Mouse (Mus musculus): ENCODE data around the gene Mfsd12. TPM values are rescaled to one million over a fixed set of nuclear protein-coding genes. Genes with fewer than 3 reads are reported as not detected.

The Mfsd12 gene
- 10 to 100 TPM; 12.1 to 13.5 TPM for total RNA-seq (2021)

DNA sequence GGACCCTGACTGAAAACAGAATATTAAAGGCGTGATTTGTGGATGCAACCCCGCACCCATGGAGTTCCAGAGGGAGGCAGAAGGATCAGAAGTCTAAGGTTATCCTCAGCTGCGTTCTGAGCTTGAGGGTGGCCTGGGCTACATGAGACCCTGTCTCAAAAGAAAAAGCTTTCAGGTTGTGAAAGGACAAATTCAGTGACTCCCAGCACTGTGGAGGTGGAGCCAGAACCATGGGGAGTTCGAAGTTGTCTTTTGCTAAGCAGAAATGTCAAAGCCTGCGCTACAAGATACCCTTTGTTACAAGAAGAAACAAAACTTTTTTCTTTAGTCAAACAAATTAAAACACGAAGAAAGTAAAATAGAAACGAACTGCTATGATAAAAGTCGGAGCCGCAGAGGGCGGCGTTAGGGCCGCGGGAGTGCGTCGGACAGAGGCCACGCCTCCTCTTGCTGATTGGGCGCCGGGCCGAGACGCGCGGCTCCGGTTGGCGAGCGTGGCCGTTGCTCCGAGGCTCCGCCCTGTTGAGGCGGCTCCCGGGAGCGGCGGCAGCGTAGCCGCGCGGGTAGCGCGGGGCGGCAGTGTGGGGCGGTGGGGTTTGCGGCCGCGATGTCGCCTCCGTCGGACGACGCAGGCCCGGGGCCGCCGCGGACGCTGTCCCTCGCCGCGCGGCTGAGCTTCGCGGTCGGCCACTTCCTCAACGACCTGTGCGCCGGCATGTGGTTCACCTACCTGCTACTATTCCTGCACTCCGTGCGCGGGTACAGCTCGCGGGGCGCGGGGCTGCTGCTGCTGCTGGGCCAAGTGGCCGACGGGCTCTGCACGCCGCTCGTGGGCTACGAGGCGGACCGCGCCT is at the start of gene Mfsd12:
Mfsd12 (plus strand) TSS at position 501 of the 854 bp plus-strand sequence.
- peak; percentile 94 for DNase-seq

DNA sequence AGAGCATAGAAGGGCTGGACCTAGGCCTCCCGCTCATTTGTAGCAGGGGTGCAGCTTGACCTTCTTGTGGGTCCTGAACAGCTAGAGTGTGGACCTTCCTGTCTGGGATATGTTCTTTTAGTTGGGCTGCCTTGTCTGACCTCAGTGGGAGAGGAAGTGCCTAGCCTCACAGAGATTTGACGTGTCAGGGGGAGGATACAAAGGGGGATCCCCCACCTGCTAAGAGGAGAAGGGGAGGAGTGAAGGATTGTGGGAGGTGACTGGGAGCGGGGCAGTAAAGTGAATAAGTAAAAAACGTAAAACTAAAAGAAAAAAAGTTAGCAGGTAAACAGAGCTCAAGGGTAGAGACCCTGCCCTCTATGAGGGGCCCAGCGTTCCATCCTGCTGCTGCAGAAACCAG is 47.7 kb upstream of the Mfsd12 start:
- no peak for DNase-seq

DNA sequence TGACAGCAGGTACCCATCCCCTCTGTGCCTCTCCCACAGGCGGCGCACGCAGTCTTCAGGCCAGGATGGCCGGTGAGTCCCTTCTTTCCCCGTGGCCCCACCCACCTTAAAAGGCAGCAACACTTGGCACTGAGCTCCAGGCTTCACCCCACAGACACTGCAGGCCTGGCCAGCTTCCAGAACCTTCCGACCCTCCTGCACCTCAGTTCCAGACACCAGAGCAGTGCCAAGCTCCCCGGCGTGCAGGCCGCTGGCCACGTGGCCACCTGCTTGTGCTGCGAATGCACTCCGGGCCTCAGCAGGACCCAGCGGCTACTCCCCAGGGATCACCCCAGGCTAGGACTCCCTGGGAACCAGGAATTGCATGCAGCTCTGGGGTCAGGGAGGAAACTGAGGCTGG is 43.7 kb upstream of the Mfsd12 start:
- no peak for DNase-seq

DNA sequence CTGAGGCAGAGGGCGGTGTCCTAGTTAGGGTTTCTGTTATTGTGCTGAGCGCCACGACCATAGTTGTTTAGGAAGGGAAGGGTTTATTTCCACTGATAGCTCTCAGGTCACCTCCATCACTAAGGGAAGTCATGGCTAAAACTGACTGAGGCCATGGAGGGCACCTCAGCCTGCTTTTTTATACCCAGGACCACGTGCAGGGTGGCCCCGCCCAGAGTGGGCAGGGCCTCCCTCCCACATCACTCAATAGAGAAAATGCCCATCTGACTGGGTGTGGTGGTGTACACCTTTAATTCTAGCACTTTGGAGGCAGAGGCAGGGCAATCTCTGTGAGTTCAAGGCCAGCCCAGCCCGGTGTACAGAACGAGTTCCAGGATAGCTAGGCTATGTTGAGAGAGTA is 43.1 kb upstream of the Mfsd12 start:
- no peak for DNase-seq

DNA sequence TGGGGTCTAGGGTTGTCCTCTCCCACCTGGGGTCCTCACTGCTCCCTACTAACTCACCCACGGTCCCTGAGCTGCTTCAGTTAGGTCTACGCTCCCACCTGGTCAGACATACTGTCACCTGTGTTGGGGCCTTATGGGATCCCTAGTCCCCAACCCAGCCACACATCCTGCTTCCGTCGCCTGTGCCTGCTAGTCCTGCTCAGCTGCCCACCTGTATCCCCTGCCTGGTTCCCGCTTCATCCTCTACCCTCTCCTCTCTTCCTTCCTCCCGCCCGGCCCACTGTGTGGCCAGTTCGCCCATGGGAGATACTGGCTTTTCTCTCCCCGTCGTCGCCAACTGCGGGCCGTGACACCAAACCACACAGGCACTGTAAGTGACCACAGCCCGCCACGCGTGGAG is 41.7 kb upstream of the Mfsd12 start:
- DNase-seq, result no peak

DNA sequence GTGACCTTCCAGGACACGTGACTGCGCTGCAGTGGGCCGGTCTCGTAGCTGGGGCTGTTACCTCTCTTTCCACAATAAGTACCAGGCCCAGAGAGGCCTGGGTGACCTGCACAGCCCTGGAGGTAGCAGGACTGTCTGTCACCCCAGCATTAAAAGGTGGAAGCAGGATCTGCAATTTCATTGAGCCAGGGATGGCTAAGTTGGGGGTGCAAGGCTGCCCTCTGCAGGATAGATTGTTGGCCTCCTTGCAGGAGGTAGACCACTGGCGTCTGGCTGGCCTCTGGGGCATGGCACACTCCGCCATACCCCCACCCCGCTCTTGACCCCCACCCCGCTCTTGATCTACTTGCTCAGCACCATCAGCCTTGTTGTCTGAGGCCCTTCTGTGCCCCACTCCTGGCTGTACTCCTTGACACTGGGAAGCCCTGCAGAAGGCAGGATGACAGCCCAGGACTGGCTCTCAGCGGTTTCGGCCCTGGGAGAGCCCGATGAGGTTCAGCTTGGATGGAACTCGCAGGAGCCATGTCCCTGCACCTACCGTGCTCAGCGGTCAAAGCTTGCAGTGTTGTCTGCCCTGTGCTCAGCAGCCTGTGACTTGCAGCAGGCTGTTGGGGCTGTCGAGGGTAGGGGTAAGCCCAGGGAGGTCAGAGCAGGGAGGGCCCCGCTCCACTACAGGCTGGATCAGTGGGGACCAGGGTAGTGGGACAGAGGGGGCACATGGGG is 40.8 kb upstream of the Mfsd12 start:
- DNase-seq, result peak; percentile 62

DNA sequence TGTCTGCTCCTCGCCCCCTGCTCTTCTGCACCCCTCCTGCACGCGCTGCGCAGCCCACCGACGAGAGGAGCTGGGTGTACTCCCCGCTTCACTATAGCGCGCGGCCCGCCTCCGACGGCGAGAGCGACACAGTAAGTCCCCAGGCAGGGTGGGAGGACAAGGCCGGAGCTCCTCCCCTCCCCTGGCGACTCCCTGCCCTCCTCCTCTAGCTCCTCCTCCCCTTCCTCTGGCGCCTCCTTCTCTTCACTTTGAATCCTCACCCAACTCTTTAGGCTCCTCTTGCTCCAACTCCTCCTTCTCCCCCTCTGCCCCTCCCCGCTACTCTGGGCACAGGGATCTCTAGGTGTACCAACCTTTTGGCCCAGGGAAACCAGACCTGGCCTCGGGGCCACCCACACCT is 40.0 kb upstream of the Mfsd12 start:
- peak; percentile 57 for DNase-seq

DNA sequence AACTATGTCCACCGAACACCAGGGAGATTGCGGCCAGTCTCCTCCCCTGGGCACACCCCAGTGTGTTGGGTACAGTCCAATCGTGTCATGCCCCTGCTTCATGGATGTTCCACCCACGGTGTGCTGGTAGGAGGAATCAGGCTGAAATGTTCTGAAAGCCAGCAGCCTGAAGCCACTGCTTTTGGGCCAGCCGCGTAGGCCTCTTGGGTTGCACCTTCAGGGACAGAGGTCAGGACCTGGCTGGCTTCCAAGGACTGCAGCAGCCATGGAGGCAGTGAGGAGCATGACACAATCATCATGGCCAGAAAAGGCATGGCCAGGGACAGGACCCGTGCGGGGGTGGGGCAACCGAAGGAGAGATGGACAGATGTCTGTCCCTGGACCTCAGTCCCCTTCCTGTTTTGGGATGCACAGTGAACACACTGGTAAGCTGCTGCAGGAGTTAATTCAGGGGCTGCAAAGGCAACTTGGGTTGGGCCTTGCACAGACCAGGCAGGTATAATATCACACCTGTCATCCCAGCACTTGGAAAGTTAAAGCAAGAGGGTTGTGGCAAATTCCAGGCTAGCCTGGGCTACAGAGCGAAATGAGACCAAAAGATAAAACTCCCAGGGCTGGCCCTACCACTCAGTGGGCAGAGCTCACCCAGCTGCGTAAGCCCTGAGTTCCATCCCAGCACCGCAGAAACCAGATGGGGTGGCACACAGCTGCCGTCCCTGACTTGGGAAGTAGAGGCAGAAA is 38.5 kb upstream of the Mfsd12 start:
- peak; percentile 54 for DNase-seq

DNA sequence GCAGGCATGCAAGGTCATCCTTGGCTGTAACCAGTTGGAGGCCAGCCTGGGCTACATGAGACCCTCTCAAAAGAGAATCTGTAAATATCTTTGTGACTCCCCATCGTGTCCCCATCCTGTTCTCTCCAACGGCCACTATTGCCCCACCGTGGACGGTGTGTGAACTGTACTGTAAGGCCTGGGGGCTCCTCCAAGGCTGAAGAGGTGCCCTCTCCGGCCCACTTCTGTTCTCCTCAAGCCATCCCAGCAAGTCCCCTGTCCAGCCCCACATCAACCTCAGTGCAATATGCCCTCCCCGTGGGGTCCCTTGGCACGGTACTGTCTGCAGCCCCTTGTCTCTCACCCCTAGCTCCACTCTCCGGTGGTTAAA is 38.0 kb upstream of the Mfsd12 start:
- DNase-seq, result peak; percentile 49

DNA sequence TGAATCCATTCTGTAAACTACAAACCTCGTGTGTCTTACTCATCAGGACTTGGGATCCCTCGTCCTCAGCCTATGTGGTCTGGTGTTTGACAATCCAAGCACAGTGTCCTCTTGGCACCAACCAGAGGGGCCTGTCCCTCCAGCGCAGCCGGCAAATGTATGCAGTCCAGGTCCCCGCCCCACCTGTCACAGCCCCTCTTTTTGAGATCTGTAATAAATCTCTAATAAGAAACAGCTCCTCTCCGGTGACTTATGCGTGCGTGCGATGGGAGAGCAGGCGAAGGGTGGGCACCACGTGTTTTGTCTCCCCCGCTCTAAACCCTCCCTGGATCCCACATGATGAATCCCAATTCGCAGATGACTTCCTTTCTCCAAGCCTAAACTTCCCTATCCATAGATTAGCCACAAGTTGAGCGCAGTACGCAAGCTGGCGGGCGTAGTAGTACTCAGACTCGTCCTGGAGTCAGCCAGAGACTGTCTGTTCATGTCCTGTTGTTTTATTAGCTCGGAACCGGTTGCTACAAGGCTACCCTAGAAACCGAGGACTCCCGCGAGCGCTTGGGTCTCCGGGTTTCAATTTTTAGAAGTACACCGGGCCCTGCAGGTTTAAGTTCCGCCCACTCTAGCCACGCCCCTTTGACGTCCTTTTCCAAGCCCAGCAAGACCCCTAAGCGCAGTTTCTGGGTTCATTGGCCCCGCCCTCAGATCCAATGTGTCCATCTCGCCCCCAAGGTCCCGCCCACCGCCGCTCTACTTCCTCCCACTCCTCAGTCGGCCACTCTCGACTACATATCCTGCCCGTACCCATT is 37.3 kb upstream of the Mfsd12 start:
- DNase-seq, result peak; percentile 97

DNA sequence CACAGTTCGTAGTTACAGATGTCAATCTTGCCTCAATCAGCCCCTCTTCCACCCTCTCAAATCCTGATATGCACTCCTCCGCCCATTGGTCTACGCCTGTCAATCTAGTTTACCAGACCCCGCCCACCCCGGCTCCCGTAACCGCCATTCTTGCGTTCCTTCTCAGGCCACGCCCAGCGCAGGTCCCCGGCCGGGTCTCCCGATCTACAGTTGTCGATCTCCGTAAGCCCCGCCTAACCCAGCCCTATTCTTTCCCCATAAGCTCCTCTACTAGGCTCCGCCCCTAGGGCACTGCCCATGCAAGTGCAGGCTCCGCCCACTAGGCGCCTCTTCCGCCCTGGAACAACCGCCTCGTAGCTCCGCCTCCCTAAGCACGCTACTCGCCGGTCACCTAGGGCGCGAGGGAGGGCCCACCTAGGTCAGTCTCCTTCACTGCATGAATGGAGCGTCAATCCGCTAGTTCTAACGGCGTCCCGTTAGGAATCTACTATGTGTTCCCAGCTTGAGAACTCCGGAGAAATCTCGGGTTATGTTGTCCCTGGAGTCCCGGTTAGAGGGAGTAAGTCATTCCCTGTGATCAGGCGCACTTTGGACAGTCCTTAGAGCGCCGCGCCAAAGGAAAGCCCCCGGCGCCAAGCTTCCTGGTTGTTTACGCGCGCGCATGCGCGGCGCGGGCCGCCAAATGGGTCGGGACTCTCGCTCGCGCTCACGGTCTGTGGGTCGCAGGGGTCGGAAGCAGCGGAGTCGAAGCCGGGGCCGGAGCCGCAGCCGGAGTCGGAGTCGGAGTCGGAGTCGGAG is 36.5 kb upstream of the Mfsd12 start, which contains the start of gene Cactin:
Cactin (plus strand) TSS at position 554 of the 798 bp plus-strand sequence.
- peak; percentile 99 for DNase-seq

DNA sequence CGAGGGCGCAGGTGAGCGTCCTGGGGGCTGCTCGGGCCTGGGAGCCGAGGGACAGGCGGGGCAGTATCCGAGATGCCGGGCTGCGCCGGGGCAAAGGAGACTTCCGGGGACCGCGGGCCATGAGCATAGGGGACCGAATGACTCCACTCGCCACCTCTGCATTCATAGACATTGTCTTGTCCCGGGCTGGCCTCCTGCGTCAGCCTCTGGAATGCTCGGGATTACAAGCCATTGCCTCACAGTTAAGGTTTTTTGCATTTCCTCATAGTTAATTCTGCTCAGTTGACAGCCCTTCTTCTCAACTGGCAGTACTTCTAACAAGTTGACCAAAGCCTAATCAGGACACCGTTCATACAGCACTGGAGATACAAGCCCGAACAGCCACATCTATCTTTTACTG is 35.9 kb upstream of the Mfsd12 start:
- no peak for DNase-seq

DNA sequence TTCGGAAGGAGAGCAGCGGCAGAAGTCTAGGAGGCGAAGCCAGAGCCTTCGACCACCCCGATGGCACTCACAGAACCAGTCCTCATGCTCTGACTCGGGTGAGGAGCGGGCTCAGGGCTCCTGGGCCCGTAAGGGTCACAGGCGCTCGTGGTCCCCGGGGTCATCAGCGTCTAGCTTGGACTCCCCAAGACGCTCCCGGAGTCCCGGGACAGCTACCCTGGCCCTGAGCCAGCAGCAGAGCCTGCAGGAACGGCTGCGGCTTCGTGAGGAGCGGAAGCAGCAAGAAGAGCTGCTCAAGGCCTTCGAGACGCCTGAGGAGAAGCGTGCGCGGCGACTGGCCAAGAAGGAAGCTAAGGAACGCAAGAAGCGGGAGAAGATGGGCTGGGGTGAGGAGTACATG is 34.8 kb upstream of the Mfsd12 start:
- no peak for DNase-seq

DNA sequence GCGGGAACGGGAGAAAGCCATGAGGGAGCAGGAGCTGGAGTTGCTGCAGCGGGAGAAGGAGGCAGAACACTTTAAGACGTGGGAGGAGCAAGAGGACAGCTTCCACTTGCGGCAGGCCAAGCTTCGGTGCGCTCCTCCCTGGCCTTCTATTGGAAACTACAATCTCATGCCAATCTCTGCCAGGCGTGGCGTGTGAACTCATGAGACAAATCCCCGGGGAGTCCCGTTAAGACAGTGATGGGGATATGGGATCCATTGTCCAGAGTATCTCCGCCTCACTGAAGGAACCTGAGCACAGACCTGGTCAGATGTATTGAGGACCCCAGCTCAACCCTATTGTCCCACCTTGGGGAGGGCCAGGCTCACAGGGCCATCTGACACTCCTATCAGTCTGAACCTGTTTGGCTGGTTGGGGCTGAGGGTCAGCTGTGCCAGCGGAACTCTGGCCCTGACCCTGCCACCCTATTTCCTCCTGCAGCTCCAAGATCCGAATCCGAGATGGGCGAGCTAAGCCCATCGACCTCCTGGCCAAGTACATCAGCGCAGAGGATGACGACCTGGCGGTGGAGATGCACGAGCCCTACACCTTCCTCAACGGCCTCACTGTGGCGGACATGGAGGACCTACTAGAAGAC is 34.0 kb upstream of the Mfsd12 start:
- no peak for DNase-seq

DNA sequence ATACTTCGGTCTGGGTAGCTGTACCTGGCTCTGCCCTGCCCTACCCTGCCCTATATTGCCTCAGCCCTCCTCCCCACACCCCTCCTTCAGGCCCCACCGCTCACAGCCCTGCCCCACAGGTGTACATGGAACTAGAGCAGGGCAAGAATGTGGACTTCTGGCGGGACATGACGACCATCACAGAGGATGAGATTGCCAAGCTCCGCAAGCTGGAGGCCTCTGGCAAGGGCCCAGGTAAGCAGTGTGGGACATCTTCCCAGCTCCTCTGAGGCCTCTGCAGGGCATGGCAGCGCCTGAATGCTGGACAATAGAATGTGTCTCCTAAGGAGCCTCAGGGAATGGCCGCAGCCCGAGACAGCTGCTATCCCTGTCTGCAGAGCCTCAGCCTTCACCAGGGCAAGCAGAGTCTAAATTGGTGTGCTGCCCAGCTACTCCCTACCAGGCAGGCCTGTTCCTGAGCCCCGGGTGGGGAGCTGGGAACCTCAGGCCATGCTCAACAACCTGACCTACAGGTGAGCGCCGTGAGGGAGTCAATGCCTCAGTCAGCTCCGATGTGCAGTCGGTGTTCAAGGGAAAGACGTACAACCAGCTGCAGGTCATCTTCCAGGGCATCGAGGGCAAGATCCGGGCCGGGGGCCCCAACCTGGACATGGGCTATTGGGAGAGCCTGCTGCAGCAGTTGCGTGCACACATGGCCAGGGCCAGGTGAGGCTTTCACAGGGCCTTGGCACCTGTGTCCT is 33.3 kb upstream of the Mfsd12 start:
- DNase-seq, result no peak

DNA sequence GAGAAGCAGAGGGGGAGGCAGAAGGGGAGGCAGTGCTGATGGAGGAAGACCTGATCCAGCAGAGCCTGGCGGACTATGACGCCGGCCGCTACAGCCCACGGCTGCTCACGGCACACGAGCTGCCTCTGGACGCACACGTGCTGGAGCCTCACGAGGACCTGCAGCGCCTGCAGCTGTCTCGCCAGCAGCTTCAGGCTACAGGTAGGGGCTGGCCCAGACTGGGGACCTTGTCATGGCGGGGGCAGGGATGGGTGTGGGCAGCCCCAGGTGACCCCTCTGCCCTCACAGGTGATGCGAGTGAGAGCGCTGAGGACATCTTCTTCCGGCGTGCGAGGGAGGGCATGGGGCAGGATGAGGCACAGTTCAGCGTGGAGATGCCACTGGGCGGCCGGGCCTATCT is 32.1 kb upstream of the Mfsd12 start:
- DNase-seq, result no peak

DNA sequence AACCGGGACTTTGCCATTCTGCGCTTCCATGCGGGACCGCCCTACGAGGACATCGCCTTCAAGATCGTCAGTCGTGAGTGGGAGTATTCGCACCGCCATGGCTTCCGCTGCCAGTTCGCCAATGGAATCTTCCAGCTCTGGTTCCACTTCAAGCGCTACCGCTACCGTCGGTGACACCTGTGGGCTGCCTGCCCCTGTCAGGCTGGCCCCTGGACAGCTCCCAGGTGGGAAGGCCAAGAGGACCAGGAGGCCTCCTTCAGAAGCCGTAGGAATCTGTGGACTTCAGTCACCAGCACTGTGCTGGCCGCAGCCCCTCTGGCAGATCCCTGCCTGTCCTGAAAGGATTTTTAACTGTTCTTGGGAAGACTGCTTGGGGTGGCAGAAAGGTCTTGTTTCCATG is 31.5 kb upstream of the Mfsd12 start:
- no peak for DNase-seq

DNA sequence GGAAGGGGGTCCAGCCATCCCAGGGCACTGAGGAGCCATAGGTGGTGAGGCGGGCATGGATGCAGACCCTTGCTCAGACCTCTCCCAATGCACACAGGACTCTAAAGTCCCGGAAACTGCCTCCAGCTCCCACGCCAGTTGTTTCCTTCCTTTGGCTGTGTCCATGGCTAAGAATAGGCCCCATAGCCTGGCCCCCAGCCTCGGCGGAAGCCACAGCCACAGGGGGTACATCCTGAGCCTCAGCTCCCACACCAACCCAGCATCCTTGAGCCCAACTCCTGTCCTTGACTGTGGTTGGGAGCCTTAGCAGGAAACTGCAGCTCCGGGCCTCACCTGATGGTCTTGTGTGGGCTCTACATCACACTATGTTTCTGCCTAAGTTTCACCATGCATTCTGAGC is 30.4 kb upstream of the Mfsd12 start:
- DNase-seq, result peak; percentile 67

DNA sequence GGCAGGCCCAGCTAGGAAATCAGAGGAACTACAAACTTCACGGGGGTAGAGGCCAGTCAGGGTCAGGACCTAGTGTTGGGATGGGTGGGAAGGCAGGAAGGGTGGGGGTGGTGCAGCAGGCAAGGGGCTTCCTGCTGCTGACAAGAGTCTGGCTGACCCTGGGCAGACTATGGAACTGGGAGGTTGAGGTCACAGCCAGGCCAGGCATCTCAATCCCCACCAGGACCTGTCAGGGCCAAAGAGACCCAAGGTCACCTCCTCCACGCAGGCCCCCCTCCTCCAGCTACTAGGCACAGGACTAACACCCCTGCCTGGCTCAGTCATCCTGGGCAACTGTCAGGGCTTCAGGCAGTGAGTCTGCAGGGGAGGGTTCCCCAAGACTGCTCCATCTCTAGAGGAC is 29.3 kb upstream of the Mfsd12 start:
- no peak for DNase-seq

DNA sequence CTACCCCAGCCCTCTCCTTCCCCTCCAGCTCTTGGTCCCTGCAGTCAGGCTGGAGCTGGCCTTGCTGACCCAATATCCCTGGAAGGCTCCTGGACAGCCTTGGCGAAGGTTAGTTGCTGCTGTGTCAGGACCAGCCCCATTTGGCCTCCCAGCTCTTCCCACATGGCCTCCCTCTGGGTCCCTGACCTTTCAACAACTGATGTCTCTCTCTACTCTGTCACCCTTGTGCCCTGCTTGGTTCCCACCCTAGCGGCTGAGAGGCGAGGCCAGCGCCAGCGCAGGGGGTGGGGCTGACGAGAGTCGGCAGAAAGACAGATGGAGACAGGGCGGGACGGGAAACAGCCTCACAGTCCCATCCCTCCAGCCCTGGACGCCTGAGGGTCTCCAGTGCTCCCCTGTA is 28.9 kb upstream of the Mfsd12 start, which contains the start of gene Tbxa2r:
Tbxa2r (plus strand) TSS at position 346 of the 400 bp plus-strand sequence.
- DNase-seq, result peak; percentile 74
